Mouse (Mus musculus) CH12.LX (cell line): ENCODE measurements at regions not wholly inside any gene's neighbourhood (a gene's known extent, or its start where the extent isn't known, plus 50 kb on each side); places are given as distances from the start of the nearest gene placed in this dataset.

ENCODE experiments used
- BHLHE40 ChIP-seq: IDR thresholded peaks from 2 replicates; pipeline ENCODE4 v1.6.1; 2011; ENCODE audit warnings: mild to moderate bottlenecking, low read depth, low read length, improper control_type of control experiment
- CHD1 ChIP-seq: IDR thresholded peaks from 2 replicates; pipeline ENCODE4 v1.6.1; 2012; ENCODE audit warnings: low read depth, low read length, improper control_type of control experiment, inconsistent platforms
- CTCF ChIP-seq, 2 experiments: IDR thresholded peaks in 1 of 2; conservative IDR thresholded peaks in 1 of 2; 2 replicates each; pipeline ENCODE4 v1.5.1; 2011 to 2012; ENCODE audit warnings: low read depth in 2 of 2, low read length in 2 of 2, improper control_type of control experiment in 1 of 2, inconsistent platforms in 1 of 2, mild to moderate bottlenecking in 1 of 2, moderate library complexity in 1 of 2
- EP300 ChIP-seq: IDR thresholded peaks from 2 replicates; pipeline ENCODE4 v1.6.1; 2011; ENCODE audit warnings: low read length, improper control_type of control experiment
- GABPA ChIP-seq: IDR thresholded peaks from 2 replicates; pipeline ENCODE4 v1.6.1; 2012; ENCODE audit warnings: low read depth, low read length, improper control_type of control experiment, inconsistent platforms; ENCODE audit not compliant: insufficient replicate concordance
- POLR2A ChIP-seq: IDR thresholded peaks from 2 replicates; pipeline ENCODE4 v1.6.1; 2011; ENCODE audit warnings: low read depth, mild to moderate bottlenecking, improper control_type of control experiment, low read length
- POLR2AphosphoS2 ChIP-seq: IDR thresholded peaks from 2 replicates; pipeline ENCODE4 v1.6.1; 2011; ENCODE audit warnings: low read depth, low read length, improper control_type of control experiment
- SIN3A ChIP-seq: IDR thresholded peaks from 2 replicates; pipeline ENCODE4 v1.6.1; 2012; ENCODE audit warnings: low read length, improper control_type of control experiment, inconsistent platforms
- TBP ChIP-seq: conservative IDR thresholded peaks from 2 replicates; pipeline ENCODE4 v1.6.1; 2011; ENCODE audit warnings: low read depth, low read length, improper control_type of control experiment
- TCF12 ChIP-seq: IDR thresholded peaks from 2 replicates; pipeline ENCODE4 v1.6.1; 2014; ENCODE audit warnings: low read depth, mild to moderate bottlenecking, inconsistent platforms, low read length, improper control_type of control experiment
- UBTF ChIP-seq: IDR thresholded peaks from 2 replicates; pipeline ENCODE4 v1.6.1; 2012; ENCODE audit warnings: low read depth, mild to moderate bottlenecking, inconsistent platforms, low read length, improper control_type of control experiment, moderate library complexity
- USF1 ChIP-seq: IDR thresholded peaks from 2 replicates; pipeline ENCODE4 v1.6.1; 2014; ENCODE audit warnings: low read depth, mild to moderate bottlenecking, inconsistent platforms, low read length, improper control_type of control experiment
- ZC3H11A ChIP-seq: IDR thresholded peaks from 2 replicates; pipeline ENCODE4 v1.6.1; 2012; ENCODE audit warnings: low read depth, mild to moderate bottlenecking, inconsistent platforms, low read length, improper control_type of control experiment
- ZNF384 ChIP-seq: IDR thresholded peaks from 2 replicates; pipeline ENCODE4 v1.6.1; 2012; ENCODE audit warnings: low read depth, low read length, improper control_type of control experiment, inconsistent platforms

GRCm38 (mm10) chr2:79571910-79572309, 63.2 kb upstream of the Itprid2 start:
- no peak for TF ChIP-seq POLR2A
- no peak for TF ChIP-seq CTCF (conservative IDR thresholded peaks at IDR 0.05 in 1 of 2, IDR thresholded peaks at IDR 0.05 in 1 of 2; ENCODE audit: low read depth in 2 of 2, low read length in 2 of 2)
- no peak for TF ChIP-seq USF1
- TF ChIP-seq EP300 = no peak
- no peak for TF ChIP-seq CHD1
- TF ChIP-seq SIN3A = no peak
- no peak for TF ChIP-seq TBP
- no peak for TF ChIP-seq BHLHE40
- no peak for TF ChIP-seq ZC3H11A
- TF ChIP-seq GABPA = no peak
- TF ChIP-seq ZNF384 = no peak
- no peak for TF ChIP-seq TCF12
- no peak for TF ChIP-seq POLR2AphosphoS2
- TF ChIP-seq UBTF = no peak
